Mouse (Mus musculus): ENCODE data around the gene Lcp2.

- TF ChIP-seq CTCF (IDR thresholded peaks at IDR 0.05; ENCODE audit: low read depth, low read length) (no peak), POLR2A (IDR thresholded peaks at IDR 0.05; ENCODE audit: borderline replicate concordance, low read depth, low read length) (no peak)
These were observed 7.5 kb downstream of the Lcp2 start for GRCm38 (mm10) chr11:34054031-34054727.

All from bone marrow macrophage, adult 2 months (primary cell).